Mouse (Mus musculus): Measurements from ENCODE around the gene Arid4b. TPM values are rescaled to one million over a fixed set of nuclear protein-coding genes. Genes with fewer than 3 reads are reported as not detected.

The Arid4b gene
- total RNA-seq, 2 experiments from 2014 or later: 12.0 to 12.5 TPM

DNA sequence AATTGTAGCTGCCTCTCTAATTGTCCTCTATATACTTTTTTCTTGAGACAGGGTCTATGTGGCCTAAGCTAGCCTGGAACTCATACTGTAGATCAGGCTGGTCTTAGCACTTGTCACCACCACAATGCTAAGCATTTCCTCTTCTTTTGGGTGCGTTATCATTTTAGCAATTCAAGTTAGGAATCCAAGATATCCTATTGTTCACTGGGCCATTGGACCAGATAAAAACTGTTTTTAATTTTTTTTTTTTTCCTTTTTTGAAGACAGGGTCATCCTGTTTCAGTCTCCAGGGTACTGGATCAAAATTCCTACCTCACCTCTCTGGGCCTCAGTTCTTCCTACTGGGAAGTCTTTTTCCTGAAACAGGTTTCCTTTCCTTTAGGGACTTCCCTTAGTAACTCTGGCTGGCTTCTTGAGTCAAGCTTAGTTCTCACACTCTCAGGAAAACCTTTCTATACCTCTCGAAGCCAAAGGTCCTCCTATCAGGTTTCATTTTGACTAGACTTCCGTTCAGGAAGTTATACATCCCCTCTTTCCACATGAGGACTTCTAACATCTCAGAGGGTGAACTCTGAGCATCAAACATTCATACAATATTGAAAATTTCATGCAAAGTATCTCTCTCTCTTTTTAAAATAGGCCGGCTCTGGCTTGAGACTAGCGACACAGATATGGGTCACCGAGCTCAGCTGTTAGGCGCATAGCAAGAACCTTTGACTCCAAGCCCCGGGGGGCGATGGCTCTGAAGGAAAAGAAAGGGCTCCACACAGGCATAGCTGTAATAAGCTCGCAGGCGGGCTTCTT, 621 bp upstream of the Arid4b start:
- DNase-seq: no peak

DNA sequence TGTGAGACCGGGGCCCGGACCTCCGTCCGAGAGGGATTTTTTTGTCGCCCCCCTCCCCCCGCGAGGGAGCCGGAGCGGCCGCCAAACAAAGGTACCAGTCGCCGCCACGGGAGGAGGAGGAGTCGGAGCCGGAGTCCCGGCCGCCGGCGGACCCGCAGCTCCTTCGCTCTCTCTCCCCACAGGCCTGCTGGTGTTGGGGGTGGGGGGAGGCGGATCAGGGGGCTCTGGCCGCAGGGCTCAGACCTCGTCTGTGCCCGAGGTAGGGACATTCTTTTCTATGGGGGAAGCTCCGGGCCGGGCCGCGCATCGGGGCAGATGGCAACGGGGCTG, 875 bp downstream of the Arid4b start:
- no peak for DNase-seq

DNA sequence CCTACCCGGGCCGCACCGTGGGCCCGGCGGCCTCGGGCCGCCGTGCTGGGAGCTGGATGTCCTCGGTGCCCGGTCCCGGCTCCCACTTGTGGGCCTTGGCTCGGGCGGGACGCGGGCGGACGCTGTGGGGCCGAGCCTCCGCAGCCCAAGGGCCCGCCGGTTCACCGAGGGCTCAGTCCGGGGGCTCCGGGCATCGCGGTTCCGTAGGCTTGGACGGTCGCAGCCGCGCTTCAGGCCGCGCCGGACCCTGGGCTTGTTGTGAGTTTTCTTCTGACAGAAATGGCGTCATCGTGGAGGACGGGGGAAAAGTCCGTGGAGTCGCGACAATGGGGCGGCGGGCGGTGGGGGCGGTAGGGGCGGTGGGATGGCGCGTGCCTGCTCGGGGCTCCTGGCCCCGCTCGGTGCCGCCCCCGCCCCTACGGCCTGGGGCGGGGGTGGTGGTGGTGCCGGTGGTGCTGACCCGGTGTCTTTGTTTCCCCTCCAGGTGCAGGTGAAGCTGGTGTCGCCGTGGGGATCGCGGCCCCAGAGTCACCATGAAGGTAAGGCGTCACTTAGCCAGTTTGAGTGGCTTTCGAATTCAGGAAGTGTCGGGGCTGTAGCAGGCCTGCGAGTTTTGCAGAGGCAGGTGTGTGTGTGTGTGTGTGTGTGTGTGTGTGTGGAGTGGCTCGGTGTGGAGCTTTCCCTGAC, 1.5 kb downstream of the Arid4b start:
- peak; percentile 13 for DNase-seq

DNA sequence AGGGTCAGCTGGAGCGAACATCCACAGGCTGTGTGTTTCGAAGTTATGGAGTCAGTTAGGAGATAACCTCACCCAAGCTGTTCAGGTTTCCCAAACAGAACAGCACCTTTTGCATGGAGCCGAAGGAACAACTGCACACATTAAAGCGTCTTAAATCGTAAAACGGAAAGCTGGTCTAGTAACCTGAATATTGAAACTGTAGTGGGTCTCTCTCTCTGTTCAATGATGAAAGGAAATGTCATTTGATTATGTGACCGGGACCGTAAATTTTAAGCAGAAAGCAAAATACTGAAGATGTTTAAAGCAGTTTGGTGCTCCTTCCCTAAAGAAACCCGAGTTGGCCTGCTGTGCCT, 2.0 kb downstream of the Arid4b start:
- no peak for DNase-seq

DNA sequence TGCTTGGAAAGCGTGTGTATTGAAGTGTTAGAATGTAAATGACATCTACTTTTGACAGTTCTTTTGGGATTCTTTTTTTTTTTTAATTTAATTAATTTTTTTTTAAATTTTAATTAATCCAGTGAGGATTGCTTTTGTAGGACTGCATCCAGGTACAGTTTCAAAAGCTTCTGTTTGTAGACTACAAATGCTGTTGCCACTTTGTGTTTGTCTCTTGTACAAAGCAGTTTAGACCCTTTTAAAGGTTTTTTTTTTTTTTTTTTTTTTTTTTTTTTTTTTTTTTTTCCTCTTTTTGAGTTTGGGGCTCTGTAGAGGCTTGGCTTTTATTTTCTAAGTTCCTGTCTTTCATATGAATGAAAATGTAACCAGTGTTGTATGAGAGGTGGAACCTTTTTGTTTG, 2.7 kb downstream of the Arid4b start:
- no peak for DNase-seq

DNA sequence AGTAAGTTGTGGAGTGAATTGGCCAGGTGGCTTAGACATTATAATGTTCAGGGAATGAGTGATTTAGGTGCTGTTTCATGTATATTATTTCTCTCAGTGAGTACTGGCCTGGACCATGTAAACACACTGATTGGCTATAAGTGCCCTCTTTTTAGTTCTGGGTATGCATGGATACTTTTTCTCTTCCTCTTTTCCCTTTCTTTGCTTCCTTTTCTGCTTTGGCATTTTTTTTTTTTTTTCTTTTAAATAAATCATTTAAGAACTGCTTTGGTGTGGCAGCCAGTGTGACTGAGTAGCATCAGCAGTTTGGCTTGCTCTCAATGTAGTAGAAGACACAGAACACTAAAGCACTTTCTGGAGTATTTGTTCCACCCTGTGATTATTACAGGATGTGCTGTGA, 5.0 kb downstream of the Arid4b start:
- DNase-seq: no peak

DNA sequence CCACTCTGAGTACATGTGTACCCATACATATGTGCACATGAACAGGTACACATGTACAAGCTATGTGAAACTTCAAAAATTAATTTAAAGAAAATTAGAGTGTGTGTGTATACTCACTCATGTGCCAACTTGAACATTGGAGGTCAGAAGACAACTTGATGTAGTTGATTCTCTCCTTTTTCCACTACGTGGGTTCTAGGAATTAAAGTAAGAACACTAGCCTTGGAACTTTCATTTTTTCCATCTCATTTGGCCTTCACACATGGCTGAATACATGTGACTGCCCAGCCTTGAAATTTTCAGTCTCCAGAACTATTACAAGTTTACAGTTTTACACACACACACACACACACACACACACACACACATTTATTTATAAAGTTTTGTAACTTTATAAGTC, 6.3 kb downstream of the Arid4b start:
- no peak for DNase-seq

DNA sequence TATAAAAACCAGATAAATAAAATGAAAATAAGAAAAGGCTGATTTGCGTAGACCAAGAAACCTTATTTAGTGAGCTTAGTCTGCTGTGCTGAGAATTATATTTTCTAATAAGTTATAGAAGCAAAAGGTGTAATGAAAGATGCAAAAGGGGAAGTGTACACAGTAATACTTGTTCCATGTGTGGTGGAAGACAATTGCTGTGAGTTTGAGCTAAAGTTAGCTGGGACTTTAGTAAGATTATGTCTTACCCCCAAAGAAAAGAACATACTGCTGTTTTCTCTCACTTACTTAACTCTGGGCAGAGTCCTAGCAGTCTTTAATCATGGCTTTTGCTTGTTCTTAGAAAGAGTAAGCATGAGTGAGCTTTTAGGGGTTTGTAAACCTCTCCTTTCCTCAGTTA, 11.3 kb downstream of the Arid4b start:
- DNase-seq: no peak

DNA sequence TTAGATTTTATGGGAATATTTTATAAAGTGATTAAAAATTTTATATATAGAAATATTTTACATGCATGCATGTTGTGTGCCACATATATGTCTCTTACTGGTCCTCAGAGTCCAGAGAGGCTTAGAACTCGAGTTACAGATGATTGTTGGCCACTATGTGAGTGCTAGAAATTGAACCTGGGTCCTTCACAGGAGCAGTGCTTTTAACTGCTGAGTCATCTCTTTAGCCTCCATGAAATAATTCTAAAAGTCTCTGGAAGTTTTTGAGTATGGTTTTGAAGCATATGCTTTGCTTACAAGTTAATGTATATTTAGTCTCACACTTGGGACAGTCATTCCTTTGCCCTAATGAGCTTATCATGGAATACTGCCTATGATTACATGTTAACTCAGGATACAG, 12.3 kb downstream of the Arid4b start:
- no peak for DNase-seq

DNA sequence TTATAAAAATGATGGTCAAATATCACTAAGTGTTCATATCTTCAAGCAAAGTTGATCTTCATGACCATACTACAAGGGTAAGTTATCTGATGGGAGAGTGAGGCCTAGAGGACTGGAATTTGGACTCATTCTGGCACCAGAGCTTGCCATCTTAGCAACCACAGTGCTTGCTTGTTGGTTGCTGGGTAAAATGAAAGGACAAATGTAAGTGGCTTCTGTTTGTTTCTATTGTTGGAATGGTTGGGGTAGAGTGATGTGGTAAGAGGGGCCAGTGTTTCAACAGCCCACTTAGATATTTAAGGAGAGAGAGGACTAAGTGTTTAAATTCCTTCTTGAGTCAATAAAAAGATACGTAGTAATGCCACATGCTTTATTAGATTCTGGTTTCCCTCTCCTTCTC, 25.6 kb downstream of the Arid4b start:
- DNase-seq: no peak

DNA sequence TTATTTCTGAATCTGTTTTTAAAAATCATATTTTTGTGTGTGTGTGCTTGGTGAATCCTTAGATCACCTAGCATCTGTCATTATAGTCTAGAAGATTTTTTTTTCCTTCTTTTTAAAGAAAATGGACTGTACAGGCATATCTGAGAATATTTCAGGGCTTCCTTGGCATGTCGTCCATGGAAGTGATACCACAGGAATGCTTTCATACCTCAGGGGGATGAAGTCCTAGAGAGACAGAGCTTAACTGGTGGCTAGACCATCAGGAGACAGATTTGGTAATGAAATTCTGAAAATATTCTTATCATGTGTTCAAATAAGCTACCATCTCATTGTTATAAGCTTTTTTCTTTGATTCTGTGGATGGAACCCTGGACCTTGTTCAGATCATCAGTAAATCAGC, 40.0 kb downstream of the Arid4b start:
- DNase-seq: no peak

DNA sequence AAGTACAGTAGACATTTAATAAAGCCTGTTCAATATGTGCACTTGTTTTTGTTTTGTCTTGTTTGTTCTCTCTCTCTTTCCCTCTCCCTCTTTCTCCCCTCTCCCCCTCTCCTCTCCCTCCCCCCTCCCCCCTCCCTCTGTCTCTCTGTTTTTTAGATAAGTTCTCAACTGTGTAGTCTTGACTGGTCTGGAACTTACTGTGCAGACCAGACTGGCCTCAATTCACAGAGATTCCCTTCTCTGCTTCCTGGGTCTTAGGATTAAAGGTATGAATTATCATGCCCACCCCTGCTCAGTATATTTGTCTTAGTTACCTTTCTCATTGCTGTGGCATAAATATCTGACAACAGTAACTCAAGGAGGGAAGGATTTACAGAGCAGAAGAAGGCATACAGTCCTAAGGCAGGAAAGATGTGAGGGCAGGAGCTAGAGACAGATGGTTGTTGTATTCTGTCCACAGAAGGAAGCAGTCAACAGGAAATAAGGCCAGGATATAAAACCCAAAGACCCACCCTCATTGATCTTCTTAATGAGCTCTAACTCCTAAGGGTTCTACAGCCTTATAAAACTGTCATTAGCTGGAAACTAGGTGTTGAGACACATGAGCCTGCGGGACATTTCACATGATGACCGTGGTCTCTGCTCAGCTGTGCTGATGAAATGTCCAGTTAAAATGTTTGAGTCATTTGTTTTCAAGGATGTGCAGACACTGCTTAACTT, 47.3 kb downstream of the Arid4b start:
- no peak for DNase-seq

DNA sequence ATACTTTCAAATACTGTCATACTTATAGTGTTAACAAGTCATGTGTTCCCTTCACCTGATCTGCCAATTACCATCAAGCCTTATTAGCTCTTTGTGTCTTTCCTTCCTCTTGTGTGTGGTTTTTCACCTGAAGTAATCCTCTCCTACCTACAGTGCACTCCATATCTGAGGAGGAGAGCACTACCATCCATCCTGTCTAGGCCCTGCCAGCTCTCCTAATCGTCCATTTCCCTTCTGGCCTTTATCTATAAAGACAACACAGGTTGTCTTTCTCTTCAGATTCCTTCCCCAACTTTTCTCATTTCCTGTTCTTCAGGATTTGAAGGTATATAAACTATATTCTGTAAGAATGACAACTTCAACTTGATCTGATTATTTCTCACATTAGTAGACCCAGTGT, 48.1 kb downstream of the Arid4b start:
- DNase-seq: no peak

DNA sequence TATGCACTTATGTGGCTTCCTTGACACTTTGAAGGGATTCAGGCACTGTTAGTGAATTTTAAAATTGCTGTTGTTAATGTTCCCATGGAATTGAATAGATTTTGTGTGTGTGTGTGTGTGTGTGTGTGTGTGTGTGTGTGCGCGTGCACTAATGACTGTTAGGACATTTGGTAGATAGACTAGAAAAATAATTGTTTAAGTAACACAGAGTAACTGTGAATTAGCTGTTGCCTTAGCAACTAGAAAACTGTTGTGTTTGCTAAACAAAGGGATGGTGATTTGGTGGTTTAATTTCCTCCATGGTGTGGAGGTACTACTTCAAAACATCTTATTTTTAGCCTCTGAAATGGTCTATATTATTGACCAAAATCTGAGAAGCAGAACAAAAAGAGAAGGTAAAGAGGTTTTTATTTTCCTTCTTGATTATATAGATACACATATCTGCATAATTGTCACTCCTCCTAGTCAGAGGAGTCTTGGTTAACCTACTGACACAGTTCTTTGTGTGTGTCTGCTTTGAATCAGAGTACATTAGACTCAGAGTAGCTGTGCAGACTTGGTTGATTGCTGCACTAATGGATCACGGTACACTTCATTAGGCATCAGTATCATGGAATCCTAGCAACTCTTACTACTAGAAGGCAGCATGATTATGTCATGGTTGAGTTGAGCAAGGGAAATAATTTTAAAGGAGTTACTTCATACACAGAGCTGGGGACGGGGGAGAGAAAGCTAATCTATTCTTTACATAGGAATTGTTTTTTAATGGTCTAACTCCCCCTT, 50.9 kb downstream of the Arid4b start:
- DNase-seq: no peak

DNA sequence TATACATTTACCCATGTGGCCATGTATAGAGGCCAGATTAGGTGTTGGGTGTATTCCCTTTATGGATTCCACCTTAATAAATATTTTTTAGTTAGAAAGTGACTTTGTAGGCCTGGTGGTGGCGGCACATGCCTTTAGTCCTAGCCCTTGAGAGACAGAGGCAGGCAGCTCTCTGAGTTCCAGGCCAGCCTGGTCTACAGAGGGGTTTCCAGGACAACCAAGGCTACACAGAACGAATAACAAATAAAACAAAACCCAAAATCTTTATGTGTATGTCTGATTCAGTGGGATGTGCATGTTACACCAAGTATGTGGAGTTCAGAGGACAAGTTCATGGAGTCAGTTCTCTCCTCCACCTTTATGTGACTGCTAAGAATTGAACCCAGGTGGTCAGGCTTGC, 52.8 kb downstream of the Arid4b start:
- DNase-seq: no peak

DNA sequence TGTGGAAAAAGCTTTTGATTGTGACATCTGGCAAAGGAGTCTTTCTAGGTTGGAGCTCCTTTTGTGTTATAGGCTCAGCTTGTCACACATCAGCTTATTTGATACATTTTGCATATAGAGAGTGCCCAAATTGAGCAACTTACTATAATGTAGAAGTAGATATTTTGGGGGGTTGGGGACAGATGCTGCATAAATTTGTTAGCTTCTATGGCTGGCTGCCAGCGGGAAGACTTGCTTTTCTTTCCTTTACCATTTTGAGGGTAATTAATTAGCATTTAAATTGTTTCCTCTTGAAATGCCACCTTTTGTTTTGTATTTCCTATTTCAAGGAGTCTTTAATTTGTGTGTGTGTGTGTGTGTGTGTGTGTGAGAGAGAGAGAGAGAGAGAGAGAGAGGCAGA, 68.6 kb downstream of the Arid4b start:
- DNase-seq: no peak

DNA sequence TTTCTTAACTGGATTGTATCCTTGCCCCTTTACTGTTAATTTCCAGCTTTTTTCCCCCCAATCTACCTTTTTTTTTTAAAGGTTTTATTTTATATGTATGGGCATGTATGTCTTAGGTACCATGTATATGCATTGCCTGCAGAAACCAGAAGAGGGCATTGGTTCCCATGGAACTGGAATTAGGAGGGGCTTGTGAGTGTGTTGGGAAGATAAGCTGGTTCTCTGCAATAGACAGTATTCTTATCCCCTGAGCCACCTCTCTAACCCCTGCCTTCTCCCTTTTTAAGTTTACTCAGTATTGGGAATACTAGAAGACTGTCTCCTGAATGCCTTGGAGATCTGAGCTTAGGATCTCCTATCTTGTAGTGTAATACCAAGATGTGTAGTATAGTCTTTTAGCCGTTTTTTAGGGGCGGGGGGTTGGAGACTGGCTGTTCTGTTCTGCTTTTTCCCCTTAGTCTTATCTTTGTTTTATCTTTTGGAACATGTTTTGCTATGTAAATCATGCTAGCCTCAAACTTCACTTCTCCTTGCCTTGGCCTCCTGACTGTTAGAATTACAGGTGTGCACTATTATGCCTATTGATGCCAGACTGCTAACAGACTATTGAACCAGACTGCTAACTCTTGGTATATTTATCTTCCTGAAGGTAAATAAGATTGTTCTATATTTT, 79.4 kb downstream of the Arid4b start:
- no peak for DNase-seq

DNA sequence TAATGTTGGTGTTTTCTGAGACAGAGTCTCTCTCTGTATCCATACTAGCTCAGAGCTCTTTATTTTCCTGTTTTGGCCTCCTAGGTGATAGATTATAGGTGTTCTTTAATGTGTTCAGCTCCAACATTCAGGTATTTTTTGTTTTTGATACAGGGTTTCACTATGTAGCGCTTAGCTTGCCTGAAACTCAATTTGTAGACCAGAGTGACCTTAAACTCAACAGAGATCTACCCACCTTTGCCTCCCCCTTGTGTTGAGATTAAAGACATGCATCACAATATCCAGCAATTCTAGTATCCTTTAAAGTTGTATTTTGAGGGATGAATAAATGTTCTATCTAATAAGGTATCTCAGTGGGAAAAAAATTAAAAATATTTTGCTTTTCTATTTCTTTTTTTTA, 115.0 kb downstream of the Arid4b start:
- no peak for DNase-seq

DNA sequence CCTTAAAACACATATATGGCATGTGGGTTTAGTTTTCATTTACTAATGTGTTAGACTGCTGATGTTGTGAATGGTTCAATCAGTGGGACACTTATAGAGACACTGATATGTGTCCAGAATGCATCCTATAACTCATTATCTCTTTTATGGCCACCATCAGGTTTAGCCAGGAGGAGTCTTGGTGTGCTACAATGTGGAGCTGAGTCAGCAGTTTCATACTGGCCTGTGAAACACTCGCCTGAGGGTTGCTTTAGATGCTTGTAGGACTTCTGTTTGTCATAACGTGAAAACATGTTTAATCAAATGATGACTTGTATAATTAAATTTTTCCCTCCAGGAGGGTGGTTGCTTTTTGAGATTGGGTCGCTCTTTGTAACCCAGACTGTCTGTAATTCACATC, 116.6 kb downstream of the Arid4b start:
- no peak for DNase-seq

DNA sequence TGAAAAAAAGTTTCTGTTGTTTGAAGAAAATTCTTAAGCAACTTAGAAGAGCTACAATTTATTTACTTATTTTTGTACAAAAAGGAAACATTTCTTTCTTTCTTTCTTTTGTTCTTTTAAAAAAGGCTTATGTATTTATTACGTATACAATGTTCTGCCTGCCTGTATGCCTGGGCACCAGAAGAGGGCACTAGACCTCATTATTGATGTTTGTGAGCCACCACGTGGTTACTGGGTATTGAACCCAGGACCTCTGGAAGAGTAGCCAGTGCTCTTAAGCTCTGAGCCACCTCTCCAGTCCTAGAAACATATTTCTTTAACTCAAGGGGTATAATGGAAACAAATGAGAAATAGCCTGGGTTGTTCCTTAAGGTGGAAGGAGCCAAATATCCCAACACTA, 182.9 kb downstream of the Arid4b start:
- no peak for DNase-seq

Data from gastrocnemius, postnatal 25 days (tissue).